Mouse (Mus musculus): ENCODE measurements around the gene Acp7.

The Acp7 gene

DNA sequence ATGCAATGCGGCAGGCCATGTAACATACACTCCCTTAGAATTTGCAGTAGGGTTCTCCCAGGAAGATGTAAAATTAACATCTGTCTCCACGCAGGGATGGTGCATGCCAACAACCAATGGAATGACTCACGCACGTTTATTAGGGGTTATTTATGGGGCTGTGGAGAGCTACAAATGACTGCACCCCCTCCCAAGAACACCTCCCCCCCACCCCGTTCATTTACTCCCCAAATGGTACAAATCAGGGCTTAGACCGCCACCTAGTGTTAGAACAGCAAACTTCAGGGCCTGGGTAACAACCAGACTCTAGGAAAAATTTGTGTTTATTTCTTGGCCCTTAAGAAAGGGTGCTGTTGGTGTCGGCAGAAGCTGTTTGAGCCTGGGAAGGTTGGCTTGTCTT, 29.5 kb downstream of the Acp7 start:
- DNase-seq (ENCODE audit: low read depth), result peak; percentile 77

DNA sequence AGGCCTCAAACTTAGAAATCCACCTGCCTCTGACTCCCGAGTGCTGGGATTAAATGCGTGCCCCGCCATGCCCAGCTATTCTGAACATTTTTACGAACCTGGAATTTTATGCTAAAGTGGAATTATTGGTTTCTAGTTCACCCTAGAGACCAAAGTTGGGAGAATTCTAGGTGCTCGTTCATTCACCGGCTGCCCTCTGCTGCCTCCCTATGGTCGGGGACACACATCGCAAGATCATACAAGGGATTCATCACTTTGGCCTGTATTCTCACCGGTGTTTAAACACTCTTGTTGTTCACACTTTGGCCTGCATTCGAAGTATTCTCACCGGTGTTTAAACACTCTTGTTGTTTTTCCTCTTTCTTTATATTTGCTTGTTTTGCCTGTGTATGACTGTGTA, 30.1 kb downstream of the Acp7 start:
- DNase-seq (ENCODE audit: low read depth), result peak; percentile 83

DNA sequence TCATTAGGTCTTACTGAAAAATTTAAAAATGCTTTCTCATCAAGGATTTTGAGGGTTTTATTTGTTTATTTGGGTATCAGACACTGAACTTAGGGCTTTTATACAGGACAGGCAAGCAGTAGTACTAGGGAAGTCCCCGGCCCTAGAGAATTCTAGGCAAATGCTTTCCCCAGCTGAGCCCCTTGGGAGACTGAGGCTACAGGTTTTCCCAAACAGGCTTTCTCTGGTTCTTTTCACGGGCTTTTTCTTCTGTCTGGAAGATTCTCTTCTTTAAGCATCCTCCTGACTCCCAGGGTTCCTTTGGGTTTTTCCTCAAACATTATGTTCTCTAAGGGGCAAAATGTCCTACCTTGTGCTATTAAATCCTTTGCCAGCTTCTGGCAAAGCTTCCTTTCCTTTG, 32.2 kb downstream of the Acp7 start:
- DNase-seq (ENCODE audit: low read depth), result no peak

DNA sequence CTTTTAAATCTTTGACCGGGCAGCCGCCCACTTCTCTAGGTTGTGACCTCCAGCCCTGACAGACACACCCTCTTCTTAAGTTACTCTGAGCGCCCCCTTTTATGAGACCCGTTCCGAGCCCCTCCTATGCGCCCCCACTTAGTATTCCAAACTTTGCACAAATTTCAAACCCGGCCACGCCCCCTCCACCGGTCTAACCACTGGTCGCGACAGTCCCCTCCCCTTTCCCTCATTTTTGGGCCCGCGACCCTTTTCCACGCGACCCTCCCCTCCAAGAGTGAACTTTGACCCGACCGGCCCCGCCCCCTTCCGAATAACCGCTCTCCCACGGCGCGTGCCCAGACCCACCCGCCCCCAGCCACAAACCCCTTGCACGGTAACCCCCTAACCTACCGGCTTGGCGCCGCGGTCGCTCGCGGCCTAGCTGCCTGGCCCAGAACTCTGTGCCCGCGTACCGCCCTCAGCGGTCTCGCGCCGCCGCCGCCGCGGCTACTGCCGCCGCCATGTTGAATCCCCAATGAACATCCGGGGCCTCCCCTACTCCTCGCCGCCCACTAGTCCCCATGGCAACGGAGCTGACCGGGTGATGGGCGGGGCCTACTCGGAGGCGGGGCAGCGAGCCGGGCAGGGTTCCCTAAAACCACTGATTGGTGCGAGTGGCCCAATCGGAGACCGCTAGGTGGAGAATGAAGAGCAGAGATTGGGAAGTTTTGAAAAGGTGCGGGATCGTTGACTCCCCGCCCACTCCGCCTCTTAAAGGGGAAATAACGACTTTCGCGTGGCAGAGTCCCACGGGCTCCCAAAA, 33.3 kb downstream of the Acp7 start, which contains the start of the genes Samd4b and Pak4:
Gene Samd4b (minus strand): TSS at position 503 of the 805 bp plus-strand sequence.
Gene Pak4 (minus strand): TSS at position 544 of the 805 bp plus-strand sequence.
- DNase-seq (ENCODE audit: low read depth), result peak; percentile 98

DNA sequence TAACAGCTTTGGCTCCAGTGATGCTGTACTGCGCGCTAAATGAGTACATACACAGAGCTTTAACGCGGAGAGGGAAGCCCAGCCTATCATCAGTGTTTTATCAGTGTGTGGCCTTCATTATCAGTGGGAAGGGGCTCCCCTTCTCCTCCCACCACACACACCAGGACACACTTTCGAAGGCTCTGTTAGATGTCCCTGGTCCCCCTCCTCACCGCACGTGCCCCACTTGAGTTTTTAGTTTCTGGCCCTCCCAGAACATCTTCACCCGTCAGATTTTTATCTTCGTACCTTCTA, 33.9 kb downstream of the Acp7 start:
- DNase-seq (ENCODE audit: low read depth), result no peak

DNA sequence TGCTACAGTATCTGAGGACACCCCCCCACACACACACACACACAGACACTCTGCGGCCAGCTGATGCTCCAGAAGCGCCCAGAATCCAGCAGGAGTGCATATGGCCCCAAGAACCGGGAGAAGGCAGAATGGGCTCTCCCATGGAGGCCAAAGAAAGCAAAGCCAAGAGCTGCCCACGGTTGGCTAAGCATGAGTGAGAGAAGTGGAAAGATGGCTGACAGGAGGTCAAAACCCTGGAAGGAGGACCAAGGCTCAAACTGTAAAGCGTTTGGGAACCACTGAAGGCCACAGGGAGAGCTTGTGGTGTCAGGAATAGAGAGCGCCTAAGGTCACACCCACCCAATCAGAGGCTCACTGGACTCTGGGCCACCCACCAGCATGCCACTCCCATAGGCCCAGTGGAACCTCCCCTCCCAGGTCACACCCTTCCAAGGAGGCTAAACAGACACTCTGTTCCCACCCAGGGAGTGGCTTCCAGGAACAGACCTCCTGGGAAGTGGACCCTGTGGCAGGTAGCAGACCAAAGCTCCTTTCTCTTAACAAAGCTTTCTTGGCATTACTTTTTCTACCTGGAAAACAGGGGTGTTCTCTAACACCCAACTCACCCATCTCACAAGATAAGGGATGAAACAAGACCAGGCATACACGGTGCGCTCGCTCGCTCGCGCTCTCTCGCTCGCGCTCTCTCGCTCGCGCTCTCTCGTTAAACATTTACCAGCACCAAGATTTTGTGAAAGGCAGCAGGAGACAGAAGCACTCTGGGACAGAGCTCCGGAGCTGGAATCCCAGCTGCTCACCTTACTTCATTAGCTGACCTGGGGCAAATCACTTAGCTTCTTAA, 34.5 kb downstream of the Acp7 start:
- DNase-seq (ENCODE audit: low read depth), result peak; percentile 55

DNA sequence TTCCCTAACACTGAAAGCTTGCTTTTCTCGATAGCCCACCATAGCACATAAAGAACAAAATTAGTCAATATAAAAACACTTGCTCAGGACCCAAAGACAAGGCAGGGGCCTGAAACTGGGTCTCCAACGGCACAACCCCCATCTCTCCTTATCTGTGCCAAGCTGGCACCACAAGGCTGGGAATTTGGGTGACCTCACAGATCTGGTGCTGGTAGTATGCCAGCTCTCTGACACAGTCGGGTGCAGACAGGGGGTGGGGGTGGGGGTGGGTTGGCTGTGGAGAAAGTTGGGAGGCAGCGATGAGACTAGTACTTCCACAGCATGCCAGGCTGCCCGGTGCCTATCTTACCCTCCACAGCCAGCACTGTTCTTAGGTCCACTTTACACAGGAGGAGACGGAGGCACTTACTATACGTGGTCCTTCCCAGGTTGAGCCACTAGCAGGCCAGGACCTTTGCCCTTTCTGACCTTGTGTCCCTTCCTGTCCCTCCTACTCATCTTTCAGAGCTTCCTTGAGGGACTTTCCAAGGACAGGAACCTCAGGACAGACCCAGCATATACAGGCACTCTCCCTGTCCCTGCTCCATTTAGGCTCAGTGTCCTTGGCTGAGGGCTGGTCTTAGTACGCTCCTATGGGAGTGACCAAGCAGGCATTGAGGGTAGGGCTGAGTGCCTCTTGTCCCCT, 35.2 kb downstream of the Acp7 start:
- no peak for DNase-seq (ENCODE audit: low read depth)

DNA sequence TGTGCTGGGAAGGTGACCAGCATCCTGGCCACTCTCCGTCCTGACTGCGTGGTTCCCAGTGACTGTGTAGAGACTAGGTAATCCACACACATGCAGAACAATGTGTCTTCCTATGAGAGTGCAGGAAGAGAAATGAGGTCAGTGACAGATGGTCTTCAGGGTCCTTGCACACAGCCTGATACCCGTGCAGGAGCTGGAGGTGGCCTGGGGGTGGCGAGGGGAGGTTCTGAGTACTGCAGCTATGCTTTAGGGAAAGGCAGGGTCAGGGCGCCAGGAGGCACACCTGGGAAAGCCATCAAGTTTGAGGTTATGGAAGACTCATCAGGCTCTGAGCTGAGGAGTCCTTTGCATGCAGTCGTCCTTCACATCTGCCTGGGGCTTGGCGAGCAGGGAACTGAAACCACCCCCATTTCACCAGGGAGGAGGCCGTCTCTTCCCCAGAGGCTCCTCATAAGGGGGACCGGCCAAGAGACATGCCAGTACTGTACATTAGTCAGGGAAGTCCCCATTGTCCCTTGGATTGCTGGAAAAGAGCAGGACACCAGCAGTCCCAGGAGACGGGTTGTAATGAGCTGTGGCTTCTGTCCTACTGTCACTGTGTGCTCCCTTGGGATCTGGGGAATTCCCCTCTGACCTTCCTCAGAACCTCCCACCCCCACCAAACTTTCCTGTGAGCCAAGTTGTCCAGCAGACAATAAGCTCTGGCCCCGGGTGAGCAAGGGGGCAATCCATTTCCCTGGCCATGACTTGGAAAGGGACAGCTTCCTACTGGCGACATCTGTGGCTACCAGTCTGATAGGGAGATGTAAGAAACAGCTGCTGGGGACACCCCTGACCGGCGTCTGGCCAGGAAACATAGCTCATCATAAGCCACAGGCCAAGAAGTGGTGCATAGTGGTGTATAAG, 37.7 kb downstream of the Acp7 start:
- DNase-seq (ENCODE audit: low read depth), result peak; percentile 21

DNA sequence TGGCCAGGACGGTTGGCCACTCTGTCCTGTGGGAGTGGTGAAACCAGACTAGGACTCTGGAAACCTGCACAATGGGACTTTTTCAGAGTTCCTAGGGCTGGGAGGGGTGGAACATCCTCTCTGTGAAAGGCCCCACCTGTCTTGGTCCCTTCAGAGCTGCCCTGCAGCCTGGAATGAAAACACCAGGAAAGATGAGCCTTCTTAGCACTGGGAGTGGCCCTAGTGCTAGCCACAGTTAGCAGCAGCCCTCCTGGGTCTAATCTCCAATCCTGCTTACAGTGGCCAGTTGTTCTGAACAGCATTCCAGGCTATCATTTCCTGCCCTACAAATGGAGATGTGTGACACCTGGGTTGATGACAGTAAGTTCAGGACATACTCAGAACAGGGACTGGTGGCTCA, 39.3 kb downstream of the Acp7 start:
- DNase-seq (ENCODE audit: low read depth), result no peak

DNA sequence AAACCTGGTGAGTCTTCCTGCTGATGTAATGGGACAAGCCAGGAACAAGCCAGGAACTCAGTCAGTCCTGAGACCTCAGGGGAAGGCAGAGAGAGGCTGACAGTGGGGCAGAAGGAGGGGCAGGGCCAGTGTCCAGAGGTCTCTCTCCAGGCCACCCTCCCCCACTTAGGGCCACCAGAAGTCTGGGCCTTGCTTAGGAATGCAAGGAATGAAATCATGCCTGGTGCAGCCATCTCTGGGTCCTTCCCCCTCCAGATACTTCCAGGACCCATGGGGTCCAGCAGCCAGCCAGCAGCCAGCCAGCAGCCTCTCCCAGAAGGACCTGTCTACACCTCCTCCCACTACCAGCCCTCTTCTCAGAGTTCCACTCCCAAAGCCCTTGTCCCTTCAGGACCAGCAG, 43.5 kb downstream of the Acp7 start:
- DNase-seq (ENCODE audit: low read depth), result no peak

DNA sequence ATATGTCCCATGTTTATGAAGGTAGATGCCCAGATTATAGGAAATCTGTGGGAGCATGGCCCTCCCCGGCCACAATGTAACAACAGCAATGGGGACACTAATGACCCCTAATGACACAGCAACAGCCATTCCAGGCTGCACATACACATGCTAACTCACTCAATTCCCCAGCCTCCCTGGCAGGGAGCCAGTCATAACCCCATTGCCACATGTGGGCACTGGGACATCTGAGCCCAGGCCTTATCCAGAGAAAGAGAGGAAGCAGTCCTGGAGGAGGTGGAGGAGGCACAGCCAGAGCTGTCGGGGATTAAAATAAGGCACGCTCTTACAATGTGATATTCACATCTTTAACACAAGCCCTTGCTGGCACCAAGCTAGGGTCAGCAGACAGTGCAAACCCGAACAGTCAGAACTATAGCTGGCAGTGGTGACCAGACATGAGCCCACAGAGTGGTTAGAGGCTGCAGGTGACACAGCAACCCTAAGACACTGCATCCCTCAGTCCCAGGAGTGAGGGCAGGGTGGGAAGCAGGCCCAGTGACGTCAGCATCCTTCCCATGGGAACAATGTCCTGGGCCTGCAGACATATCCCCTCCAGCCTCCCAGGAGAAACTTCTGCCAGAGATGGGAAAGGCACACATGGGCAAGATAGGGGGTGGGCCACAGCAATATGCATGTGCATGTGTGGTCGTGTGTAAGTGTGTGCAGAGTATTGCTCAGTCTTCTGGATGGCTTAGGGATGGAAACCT, 44.3 kb downstream of the Acp7 start:
- peak; percentile 55 for DNase-seq (ENCODE audit: low read depth)

DNA sequence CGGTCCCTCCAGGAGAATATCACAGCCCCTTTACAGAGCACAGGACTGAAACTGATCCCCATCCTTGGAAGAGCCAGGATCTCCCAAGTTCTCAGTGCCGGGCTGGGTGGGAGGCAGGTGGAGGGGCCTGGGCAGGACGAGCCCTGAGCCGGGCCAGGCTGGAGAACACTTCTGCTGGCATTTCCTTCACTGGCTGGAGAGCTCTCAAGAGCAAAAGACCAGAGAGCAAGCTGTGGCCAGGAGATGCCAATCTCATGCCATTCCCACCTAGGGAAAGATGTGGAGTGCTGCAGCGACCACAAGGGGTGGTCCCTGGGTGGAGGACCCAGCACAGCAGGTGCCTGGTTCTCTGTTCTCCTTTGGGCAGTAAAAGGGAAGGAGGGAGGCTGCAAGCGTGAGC, 46.1 kb downstream of the Acp7 start:
- no peak for DNase-seq (ENCODE audit: low read depth)

DNA sequence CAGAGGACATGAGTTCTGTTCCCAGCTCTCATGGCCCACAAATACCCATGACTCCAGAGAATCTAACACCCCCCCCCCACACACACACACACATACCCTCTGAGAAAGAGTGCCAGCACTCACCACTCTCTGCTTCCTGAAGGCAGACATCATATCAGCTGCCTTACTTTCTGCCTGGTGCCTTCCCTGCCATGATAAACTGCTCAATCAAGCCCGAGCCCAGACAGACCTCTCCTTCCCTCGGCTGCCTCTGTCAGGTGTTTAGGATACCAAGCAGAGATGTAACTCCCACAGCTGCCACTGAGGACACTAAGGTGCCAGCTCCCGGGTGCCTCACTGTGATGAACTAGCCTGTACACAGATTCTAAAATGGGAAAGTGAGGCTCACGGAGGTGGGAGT, 46.7 kb downstream of the Acp7 start:
- no peak for DNase-seq (ENCODE audit: low read depth)

DNA sequence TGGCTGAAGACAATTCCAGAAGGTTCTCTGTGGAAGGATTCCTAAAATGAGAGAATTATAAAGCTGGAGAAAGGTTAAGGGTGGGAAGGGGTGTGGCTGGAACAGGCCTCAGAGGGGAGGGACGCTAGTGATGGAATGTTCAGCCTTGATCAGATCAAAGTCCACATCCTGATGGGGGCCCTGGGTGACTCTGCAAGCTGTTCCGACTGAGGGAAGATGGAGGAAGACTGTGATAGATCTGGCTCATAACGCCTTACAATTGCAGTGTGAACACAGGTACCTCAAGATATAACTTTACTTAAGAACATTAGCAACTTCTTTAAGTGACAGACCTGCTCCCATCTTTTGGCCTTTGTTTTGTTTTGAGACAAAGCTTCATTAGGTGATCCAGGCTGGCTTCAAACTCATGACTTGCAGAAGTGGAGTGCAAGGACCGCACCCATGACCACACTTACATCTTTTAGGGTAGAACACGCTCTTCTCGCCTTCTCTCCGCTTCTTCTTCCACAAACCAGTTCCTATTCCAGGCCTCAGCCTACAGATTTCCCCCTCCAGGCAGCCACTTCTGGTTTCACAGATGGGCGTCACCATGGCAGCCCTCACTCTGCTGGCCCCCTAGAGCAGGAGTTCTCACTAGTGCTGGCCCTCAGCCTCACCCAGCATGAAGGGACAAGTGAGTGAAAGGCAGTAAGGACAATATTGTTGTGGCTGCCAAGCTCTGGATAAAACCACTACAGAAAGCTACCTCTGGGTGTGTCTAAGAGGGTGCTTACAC, 47.4 kb downstream of the Acp7 start:
- no peak for DNase-seq (ENCODE audit: low read depth)

DNA sequence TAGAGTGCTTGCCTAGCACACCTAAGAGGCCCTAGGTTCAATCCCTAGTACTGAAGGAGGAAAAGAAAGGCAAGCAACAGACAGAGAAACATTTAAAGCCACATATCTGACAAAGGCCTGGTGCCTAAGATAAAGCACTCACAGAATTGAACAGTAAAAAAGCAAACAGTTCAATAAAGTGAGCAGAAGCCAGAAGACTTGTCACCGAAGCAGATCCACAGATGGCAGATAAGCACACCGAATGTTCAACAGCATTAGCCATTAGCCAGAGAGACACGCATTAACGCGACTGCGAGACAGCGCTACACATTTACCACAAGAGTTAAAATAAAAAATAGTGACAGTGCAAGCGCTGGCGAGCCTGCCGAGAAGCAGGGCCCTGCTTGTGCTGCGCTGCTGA, 48.3 kb downstream of the Acp7 start:
- DNase-seq (ENCODE audit: low read depth), result no peak

DNA sequence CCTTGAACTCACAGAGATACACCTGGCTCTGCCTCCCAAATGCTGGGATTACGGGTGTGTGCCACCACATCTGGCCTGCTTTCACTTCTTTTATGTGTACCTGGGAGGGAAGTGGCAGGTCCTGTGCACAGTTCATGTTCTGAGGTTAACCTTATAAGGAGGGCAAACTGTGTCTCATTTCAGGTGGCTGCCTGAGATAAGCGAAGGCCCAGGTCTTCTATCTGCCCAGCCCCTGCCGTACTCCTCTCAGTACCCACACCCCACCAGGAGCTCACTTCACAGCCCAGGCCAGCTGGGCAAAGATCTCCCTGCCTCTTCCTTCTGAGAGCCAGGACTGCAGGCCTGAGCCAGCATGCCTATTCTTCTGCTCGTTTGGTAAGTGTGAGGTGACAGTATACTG, 49.4 kb downstream of the Acp7 start:
- no peak for DNase-seq (ENCODE audit: low read depth)

DNA sequence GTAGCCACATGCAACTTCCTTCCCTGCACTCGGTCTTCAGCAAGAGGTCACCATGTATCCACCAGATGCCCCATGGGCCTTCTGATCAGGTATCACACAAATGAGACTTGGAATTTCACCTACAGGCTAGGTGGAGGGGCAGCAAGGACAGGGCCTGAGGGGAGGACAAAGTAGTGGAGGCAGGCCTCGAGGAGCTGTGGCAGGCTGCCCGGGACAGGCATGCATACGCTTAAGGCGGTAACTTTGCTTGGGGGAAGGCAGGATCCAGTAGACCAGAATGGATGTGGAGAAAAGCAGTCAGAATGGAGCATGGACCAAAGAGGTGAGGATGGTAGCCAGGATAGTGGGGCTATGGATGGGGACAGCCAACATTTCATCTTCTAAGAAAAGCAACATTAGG, 51.3 kb downstream of the Acp7 start:
- no peak for DNase-seq (ENCODE audit: low read depth)

DNA sequence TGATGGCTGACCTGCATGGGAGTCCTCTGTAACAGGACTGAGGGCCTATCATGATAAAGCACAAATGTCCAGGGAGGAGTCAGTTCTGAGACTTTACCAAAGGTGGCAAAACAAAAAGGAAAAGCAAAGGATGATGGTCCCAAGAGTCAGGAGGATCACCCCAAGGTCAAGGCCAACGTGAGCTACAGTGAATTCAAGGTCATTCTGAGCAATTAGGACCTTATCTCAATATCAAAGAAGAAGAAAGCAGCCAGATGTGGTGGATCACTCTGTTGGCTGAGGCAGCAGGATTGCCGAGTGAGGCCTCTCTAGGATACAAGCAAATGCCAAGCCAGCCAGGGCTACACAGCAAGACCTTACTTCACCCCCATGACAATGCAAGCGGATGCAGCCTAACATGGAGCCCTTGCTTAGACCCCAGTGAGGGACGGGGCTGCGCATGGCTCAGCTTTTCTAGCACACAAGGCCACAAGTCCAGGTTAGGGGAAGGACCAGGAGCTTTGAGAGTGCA, 52.5 kb downstream of the Acp7 start:
- DNase-seq (ENCODE audit: low read depth), result peak; percentile 14

DNA sequence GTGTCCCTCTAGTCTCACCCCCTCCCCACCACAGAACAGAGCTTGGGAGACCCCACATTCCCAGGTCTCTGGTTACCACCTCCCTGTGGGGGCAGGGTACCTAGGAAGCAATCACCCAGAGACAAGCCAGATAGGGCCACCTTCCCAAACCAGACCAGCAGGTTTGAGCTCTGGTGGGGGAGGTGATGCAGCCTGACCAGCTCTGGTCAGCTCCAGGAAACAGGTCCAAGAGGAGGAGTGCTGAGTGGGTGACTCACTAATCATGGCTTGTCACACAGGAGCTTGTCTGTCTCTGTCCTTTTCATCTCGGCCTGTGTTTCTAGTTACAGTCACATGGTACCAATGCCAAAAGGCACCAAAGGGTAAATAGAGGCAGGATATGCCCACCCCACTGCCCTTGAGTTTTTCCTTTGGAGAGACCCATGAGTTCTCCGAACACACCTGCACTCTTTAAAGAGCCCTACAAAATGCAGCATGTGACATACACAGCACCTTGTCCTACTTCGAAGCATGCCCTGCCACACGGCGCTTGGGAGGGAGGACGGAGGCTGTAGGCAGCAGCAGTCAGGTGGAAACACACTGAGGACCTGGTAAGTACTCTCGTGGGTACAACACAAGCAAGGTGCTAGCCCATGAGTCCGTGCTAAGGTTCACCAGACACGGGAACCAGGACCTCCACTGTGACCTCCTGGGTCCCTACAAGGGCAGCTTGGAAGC, 53.1 kb downstream of the Acp7 start:
- peak; percentile 65 for DNase-seq (ENCODE audit: low read depth)

Data from 416B (cell line).